Mouse (Mus musculus) liver, embryonic 15.5 days (tissue): ENCODE measurements at regions not wholly inside any gene's neighbourhood (a gene's known extent, or its start where the extent isn't known, plus 50 kb on each side); places are given as distances from the start of the nearest gene placed in this dataset.

Experiments used
- ATAC-seq: fragments of 200-750 bp; cut with Nextera tagmentation; 2 replicates; pipeline ENCODE4 v1.8.0; 2017; ENCODE audit warnings: moderate number of reproducible peaks, mild to moderate bottlenecking, moderate library complexity; ENCODE audit not compliant: insufficient read depth
- H3K27ac ChIP-seq: fragments of 300-500 bp; sonication (generic); replicated peaks from 2 replicates; pipeline ENCODE4 v1.5.1; 2015; ENCODE audit warnings: mild to moderate bottlenecking, inconsistent platforms
- H3K27me3 ChIP-seq: fragments of 300-500 bp; sonication (generic); 2 replicates; pipeline ENCODE4 v1.6.1; 2015; ENCODE audit warnings: mild to moderate bottlenecking, inconsistent platforms
- H3K36me3 ChIP-seq: fragments of 300-500 bp; sonication (generic); replicated peaks from 2 replicates; pipeline ENCODE4 v1.6.1; 2015; ENCODE audit warnings: moderate library complexity, mild to moderate bottlenecking, inconsistent platforms
- H3K4me1 ChIP-seq: fragments of 300-500 bp; sonication (generic); replicated peaks from 2 replicates; pipeline ENCODE4 v1.6.1; 2015; ENCODE audit warnings: inconsistent platforms
- H3K4me2 ChIP-seq: fragments of 300-500 bp; sonication (generic); 2 replicates; pipeline ENCODE4 v1.6.1; 2015; ENCODE audit warnings: moderate library complexity, mild to moderate bottlenecking, inconsistent platforms
- H3K4me3 ChIP-seq: fragments of 300-500 bp; sonication (generic); replicated peaks from 2 replicates; pipeline ENCODE4 v1.5.1; 2015; ENCODE audit warnings: mild to moderate bottlenecking, inconsistent platforms
- H3K9ac ChIP-seq: fragments of 300-500 bp; sonication (generic); 2 replicates; pipeline ENCODE4 v1.6.1; 2015; ENCODE audit warnings: moderate library complexity, mild to moderate bottlenecking, inconsistent platforms
- H3K9me3 ChIP-seq: fragments of 300-500 bp; sonication (generic); replicated peaks from 2 replicates; pipeline ENCODE4 v1.6.1; 2016; ENCODE audit warnings: inconsistent platforms
- WGBS: fragments of 180-500 bp; shearing (Covaris S2); methylation state at CpG from one replicate; pipeline ENCODE4 v1.1.7; 2015; ENCODE audit warnings: mixed read lengths; ENCODE audit not compliant: insufficient replicate concordance; 5-methylcytosine and 5-hydroxymethylcytosine counted together

GRCm38 (mm10) chr1:40907813-40908212 is 102.4 kb downstream of the Tmem182 start:
- H3K9ac ChIP-seq, result no peak overlapping the region
- H3K4me3 ChIP-seq, result no peak overlapping the region
- H3K27me3 ChIP-seq, result no peaks in the 10 kb centered on the region
- no peak overlapping the region for H3K27ac ChIP-seq
- no peaks in the 10 kb centered on the region for H3K36me3 ChIP-seq
- H3K4me2 ChIP-seq, result no peak overlapping the region
- no peak for ATAC-seq
- H3K4me1 ChIP-seq, result no peaks in the 10 kb centered on the region
- no peaks in the 10 kb centered on the region for H3K9me3 ChIP-seq

DNA sequence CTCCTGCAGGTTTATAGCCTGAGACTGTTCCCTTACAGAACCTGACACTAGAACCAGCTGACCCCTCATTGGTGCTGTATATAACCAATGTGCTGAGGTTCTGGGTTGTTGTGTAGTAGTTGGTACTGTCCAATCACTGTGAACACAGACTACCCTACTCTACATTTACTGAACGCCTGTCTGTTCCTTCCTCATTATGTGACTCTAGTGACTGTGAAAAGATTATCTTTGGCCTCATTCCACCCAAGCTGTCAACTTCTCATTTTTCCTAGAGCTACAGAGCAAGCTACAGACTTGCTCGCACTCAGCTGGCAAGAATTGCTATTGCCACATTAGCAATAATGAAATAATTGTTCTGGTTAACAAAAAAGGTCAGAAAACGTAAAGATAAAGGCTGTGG is 108.2 kb downstream of the Tmem182 start:
- Histone ChIP-seq H3K27ac (no peak overlapping the region), H3K9ac (no peak overlapping the region), H3K27me3 (no peaks in the 10 kb centered on the region), H3K4me3 (no peak overlapping the region), H3K36me3 (no peaks in the 10 kb centered on the region), H3K4me2 (no peak overlapping the region), H3K4me1 (no peaks in the 10 kb centered on the region), H3K9me3 (no peaks in the 10 kb centered on the region)
- 36% methylated on average over 3 of the region's 3 CpGs for WGBS
- ATAC-seq, result no peak

GRCm38 (mm10) chr1:40924271-40924670 is 118.9 kb downstream of the Tmem182 start:
- H3K4me3 ChIP-seq, result no peak overlapping the region
- no peaks in the 10 kb centered on the region for H3K4me1 ChIP-seq

DNA sequence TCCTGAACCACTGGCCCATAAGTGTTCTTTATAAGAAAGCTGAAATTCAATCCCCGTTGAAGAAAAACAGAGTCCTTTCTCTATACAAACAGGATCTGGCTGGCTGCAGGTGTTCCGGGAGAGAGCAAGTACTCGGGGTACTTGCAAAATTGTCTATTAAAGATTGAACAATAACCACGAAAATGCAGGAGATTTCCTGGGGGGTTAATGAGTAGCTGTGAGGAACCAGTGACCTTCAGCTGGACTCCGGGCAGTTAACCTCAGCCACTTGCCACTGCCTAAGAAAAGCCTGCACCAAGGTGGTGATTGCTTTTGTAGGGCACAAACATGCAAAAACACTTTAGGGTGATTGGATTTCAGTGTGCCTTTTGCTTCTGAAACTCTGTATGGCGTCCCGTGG is 119.4 kb downstream of the Tmem182 start:
- Histone ChIP-seq H3K9me3 (no peaks in the 10 kb centered on the region), H3K27ac (no peak overlapping the region), H3K36me3 (no peaks in the 10 kb centered on the region), H3K9ac (no peak overlapping the region), H3K4me2 (no peak overlapping the region), H3K4me3 (no peak overlapping the region), H3K27me3 (no peaks in the 10 kb centered on the region), H3K4me1 (no peaks in the 10 kb centered on the region)
- WGBS, result 55% methylated on average over 7 of the region's 7 CpGs
- ATAC-seq, result no peak

More at GRCm38 (mm10) chr1:40924271-40924670, 118.9 kb downstream of the Tmem182 start:
- ATAC-seq, result no peak
- Histone ChIP-seq H3K27me3 (no peaks in the 10 kb centered on the region), H3K9me3 (no peaks in the 10 kb centered on the region), H3K36me3 (no peaks in the 10 kb centered on the region), H3K4me2 (no peak overlapping the region), H3K27ac (no peak overlapping the region), H3K9ac (no peak overlapping the region)
- WGBS, result 65% methylated on average over 3 of the region's 3 CpGs

GRCm38 (mm10) chr1:40931374-40931773 is 126.0 kb downstream of the Tmem182 start:
- no peak overlapping the region for H3K27ac ChIP-seq
- 56% methylated on average over 5 of the region's 5 CpGs for WGBS
- H3K27me3 ChIP-seq, result no peaks in the 10 kb centered on the region
- no peak overlapping the region for H3K4me3 ChIP-seq
- H3K36me3 ChIP-seq, result no peaks in the 10 kb centered on the region
- no peak for ATAC-seq
- no peaks in the 10 kb centered on the region for H3K9me3 ChIP-seq
- H3K4me2 ChIP-seq, result no peak overlapping the region
- no peak overlapping the region for H3K9ac ChIP-seq
- no peaks in the 10 kb centered on the region for H3K4me1 ChIP-seq

DNA sequence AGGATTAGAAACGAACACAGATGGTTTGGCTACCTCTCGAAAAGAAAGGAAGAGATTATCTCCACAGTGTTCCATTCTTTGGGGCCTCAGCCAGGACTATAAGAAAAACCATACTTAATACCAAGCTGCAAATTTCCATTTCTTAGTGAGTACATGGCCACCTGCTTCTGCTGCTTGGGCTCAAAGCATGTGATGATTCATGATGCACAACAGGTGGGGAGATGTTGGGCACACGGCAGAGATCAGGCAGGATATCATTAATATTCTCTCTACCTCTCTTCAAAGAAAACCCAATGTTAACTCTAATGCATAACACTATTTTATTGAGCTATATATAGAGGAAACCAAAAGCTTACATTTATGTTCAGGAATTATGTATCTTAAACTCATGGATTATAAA is 131.3 kb downstream of the Tmem182 start:
- H3K27me3 ChIP-seq, result no peaks in the 10 kb centered on the region
- no peak overlapping the region for H3K4me3 ChIP-seq
- no peaks in the 10 kb centered on the region for H3K9me3 ChIP-seq
- no peak for ATAC-seq
- no peak overlapping the region for H3K4me2 ChIP-seq
- H3K9ac ChIP-seq, result no peak overlapping the region
- no peaks in the 10 kb centered on the region for H3K4me1 ChIP-seq
- H3K27ac ChIP-seq, result no peak overlapping the region
- 57% methylated on average over 3 of the region's 3 CpGs for WGBS
- H3K36me3 ChIP-seq, result no peaks in the 10 kb centered on the region

DNA sequence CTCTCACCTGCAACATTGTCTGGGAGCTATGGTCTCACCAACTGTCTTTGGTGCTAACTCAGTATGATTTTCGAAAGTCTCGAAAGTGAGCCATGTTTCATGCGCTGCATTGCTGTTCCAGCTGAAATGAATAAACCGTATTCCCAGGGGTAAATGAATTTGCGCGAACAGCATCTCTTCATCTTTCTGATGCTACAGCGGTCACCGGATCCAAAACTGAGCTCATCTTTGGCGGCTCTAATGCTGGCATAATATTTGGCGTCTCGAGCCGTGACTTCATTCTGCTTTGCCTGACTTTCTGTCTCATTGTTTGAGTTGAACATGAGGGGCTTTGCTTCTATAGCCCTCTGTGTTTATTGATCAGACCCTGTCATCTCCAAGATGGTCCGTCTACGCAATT is 137.3 kb downstream of the Tmem182 start:
- Histone ChIP-seq H3K27ac (no peak overlapping the region), H3K9ac (no peak overlapping the region), H3K4me1 (no peaks in the 10 kb centered on the region), H3K4me3 (no peak overlapping the region), H3K9me3 (no peaks in the 10 kb centered on the region), H3K27me3 (no peaks in the 10 kb centered on the region), H3K36me3 (no peaks in the 10 kb centered on the region), H3K4me2 (no peak overlapping the region)
- 80% methylated on average over 14 of the region's 14 CpGs for WGBS
- no peak for ATAC-seq

DNA sequence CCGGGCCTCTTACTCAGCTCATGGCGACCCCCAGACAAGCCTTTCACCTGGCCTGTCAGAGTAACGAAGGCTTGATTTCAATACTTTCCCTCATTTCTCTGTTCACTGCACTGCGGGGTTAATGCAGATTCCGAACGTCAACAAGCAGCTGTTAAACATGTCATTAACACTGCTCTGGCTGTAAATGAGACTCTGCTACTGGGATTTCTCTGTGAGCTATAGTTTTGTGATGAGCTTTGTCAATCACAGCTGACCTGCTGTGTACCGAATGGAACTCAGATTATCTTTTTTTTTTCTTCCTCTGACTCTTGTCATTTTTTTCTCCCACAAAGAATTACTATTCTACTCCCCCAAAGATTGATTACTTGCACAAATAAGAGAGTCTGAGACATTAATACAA is 137.8 kb downstream of the Tmem182 start:
- no peak for ATAC-seq
- Histone ChIP-seq H3K9me3 (no peaks in the 10 kb centered on the region), H3K9ac (no peak overlapping the region), H3K36me3 (no peaks in the 10 kb centered on the region), H3K4me2 (no peak overlapping the region), H3K4me1 (no peaks in the 10 kb centered on the region), H3K4me3 (no peak overlapping the region), H3K27me3 (no peaks in the 10 kb centered on the region), H3K27ac (no peak overlapping the region)
- WGBS, result 64% methylated on average over 7 of the region's 7 CpGs

DNA sequence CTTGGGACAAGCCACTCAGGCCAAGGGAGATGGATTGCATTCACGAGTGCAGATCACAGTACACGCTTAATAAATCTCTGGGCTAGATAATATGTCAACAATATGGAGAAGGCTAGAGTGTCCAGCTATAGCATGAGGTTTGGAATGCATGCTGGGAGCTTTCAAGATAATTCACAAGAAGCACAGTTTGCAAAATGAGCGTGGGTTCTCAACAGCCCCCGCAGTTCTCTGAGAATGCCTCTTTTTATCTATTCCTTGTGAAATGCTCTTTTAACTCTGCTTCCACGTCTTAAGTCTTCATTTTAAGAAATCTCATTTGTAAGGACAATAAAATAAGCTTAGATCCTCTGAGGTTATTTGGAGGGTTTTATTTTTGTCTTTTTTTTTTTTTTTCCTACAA is 145.2 kb downstream of the Tmem182 start:
- Histone ChIP-seq H3K9ac (no peak overlapping the region), H3K27me3 (no peaks in the 10 kb centered on the region), H3K4me3 (no peak overlapping the region), H3K4me1 (no peaks in the 10 kb centered on the region), H3K4me2 (no peak overlapping the region), H3K9me3 (no peaks in the 10 kb centered on the region), H3K27ac (no peak overlapping the region), H3K36me3 (no peaks in the 10 kb centered on the region)
- WGBS, result 62% methylated on average over 5 of the region's 5 CpGs
- ATAC-seq, result no peak

DNA sequence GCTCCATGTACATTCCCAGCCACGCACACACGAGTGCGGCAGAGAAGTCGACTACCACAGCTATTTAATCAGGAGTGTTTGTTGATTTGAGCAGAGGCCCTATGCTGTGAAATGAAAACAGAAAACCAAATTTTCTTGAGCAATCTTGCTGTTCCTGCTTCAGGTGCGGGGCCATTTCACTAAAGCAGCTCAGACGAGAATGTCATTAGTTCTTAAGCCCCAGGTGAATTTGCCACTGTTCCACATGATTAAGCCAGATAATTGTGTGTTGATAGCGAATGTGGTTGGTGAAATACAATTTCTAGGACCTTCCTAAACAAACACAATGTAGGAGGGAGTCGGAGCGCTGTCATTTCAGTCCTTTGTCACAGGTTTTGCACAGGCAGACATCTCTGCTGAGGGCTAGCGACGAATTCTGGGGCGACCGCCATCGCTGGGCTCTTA is 149.3 kb downstream of the Tmem182 start:
- no peak for ATAC-seq
- no peak overlapping the region for H3K4me3 ChIP-seq
- H3K4me1 ChIP-seq, result no peaks in the 10 kb centered on the region
- H3K4me2 ChIP-seq, result no peak overlapping the region
- WGBS, result 76% methylated on average over 14 of the region's 14 CpGs
- no peak overlapping the region for H3K27ac ChIP-seq
- H3K9ac ChIP-seq, result no peak overlapping the region
- no peaks in the 10 kb centered on the region for H3K27me3 ChIP-seq
- no peaks in the 10 kb centered on the region for H3K9me3 ChIP-seq
- no peaks in the 10 kb centered on the region for H3K36me3 ChIP-seq

GRCm38 (mm10) chr1:40967768-40968504 is 162.5 kb downstream of the Tmem182 start:
- Histone ChIP-seq H3K9me3 (no peaks in the 10 kb centered on the region), H3K36me3 (no peaks in the 10 kb centered on the region), H3K4me3 (no peak overlapping the region), H3K27me3 (no peaks in the 10 kb centered on the region), H3K4me1 (no peaks in the 10 kb centered on the region), H3K9ac (no peak overlapping the region), H3K4me2 (no peak overlapping the region), H3K27ac (no peak overlapping the region)
- WGBS, result 63% methylated on average over 17 of the region's 17 CpGs
- ATAC-seq, result no peak

- Histone ChIP-seq H3K9ac (no peak overlapping the region), H3K4me2 (no peak overlapping the region), H3K27me3 (no peaks in the 10 kb centered on the region), H3K27ac (no peak overlapping the region), H3K4me1 (no peaks in the 10 kb centered on the region), H3K9me3 (no peaks in the 10 kb centered on the region), H3K36me3 (no peaks in the 10 kb centered on the region), H3K4me3 (no peak overlapping the region)
- ATAC-seq, result no peak
- WGBS, result 28% methylated on average over 2 of the region's 2 CpGs
Measured at GRCm38 (mm10) chr1:40983762-40984161, 178.4 kb downstream of the Tmem182 start.
